Mouse (Mus musculus) limb, embryonic 12.5 days (tissue): ENCODE data around the gene Adgrg3. TPM values are rescaled to one million over a fixed set of nuclear protein-coding genes. Genes with fewer than 3 reads are reported as not detected.

ENCODE experiments used
- ATAC-seq: fragments of 200-750 bp; cut with Nextera tagmentation; 2 replicates; pipeline ENCODE4 v1.8.0; 2017; ENCODE audit warnings: low read depth, moderate TSS enrichment; ENCODE audit not compliant: insufficient number of reproducible peaks, insufficient read depth, low FRiP score, low TSS enrichment
- H3K27ac ChIP-seq: fragments of 300-500 bp; sonication (generic); 2 replicates; pipeline ENCODE4 v1.5.1; 2016; ENCODE audit warnings: mild to moderate bottlenecking, moderate library complexity
- H3K27me3 ChIP-seq: fragments of 300-500 bp; sonication (generic); 2 replicates; pipeline ENCODE4 v1.6.1; 2016; ENCODE audit warnings: mild to moderate bottlenecking, moderate library complexity
- H3K36me3 ChIP-seq: fragments of 300-500 bp; sonication (generic); 2 replicates; pipeline ENCODE4 v1.6.1; 2016; ENCODE audit warnings: mild to moderate bottlenecking, moderate library complexity
- H3K4me1 ChIP-seq: fragments of 300-500 bp; sonication (generic); replicated peaks from 2 replicates; pipeline ENCODE4 v1.6.1; 2016
- H3K4me2 ChIP-seq: fragments of 300-500 bp; sonication (generic); 2 replicates; pipeline ENCODE4 v1.6.1; 2016; ENCODE audit warnings: mild to moderate bottlenecking, moderate library complexity
- H3K4me3 ChIP-seq: fragments of 300-500 bp; sonication (generic); replicated peaks from 2 replicates; pipeline ENCODE4 v1.5.1; 2016; ENCODE audit warnings: mild to moderate bottlenecking
- H3K9ac ChIP-seq: fragments of 300-500 bp; sonication (generic); replicated peaks from 2 replicates; pipeline ENCODE4 v1.6.1; 2016; ENCODE audit warnings: mild to moderate bottlenecking, moderate library complexity
- H3K9me3 ChIP-seq: fragments of 300-500 bp; sonication (generic); 2 replicates; pipeline ENCODE4 v1.6.1; 2016; ENCODE audit warnings: mild to moderate bottlenecking, moderate library complexity
- WGBS: fragments of 180-500 bp; shearing (Covaris S2); methylation state at CpG from one replicate; pipeline ENCODE4 v1.1.7; 2016; 5-methylcytosine and 5-hydroxymethylcytosine counted together
- polyA plus RNA-seq: library from polyadenylated mRNA; unstranded; fragments of >200 nt; fragmentation: Nextera tagmentation; extraction: Ambion mirVana; gene quantifications from 2 replicates; pipeline ENCODE4 v1.2.1, GENCODE M21; 2016

Gene Adgrg3
- polyA plus RNA-seq, 1 experiment from 2014 or later = 2.2 TPM

DNA sequence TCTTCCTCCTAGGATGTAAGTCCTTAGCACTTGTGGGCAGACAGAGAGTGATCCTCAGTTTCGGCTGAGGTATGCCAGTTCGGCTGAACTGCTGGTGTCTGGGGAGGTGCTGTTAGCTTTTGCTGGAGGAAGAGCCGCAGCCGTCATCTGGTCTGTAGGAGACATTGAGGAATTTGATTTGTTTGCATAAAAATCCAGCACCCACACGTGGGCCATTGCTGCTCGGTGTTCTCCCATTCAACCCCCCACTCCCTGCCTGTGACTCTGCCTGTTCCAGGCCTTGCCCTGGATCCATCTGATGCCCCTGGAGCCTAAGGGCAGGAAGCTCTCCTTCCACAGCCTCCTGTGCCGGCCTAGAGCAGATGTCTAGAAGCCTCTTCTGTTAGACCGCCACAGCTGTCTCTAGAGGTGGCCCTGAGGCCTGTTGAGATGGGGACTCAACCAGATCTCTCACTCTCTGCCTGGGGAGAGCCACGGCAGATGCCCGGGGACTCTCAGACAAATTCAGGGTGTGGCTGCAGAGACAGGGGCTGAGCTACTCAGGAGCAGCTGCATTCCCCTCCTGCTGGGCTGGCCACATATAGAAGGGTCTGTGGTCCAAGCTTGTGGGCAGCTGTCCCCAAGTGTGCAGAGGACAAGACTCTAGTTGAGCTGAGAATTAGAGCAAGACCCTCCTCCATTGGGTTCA, 67.4 kb downstream of the Adgrg3 start:
- Histone ChIP-seq H3K9ac (no peak overlapping the region), H3K4me3 (no peak overlapping the region), H3K4me1 (peaks cover 10% of the 10 kb centered on the region), H3K4me2 (no peak overlapping the region), H3K36me3 (peaks cover 63% of the 10 kb centered on the region), H3K27me3 (no peaks in the 10 kb centered on the region), H3K9me3 (no peaks in the 10 kb centered on the region), H3K27ac (no peak overlapping the region)
- WGBS = 84% methylated on average over 10 of the region's 10 CpGs
- no peak for ATAC-seq

DNA sequence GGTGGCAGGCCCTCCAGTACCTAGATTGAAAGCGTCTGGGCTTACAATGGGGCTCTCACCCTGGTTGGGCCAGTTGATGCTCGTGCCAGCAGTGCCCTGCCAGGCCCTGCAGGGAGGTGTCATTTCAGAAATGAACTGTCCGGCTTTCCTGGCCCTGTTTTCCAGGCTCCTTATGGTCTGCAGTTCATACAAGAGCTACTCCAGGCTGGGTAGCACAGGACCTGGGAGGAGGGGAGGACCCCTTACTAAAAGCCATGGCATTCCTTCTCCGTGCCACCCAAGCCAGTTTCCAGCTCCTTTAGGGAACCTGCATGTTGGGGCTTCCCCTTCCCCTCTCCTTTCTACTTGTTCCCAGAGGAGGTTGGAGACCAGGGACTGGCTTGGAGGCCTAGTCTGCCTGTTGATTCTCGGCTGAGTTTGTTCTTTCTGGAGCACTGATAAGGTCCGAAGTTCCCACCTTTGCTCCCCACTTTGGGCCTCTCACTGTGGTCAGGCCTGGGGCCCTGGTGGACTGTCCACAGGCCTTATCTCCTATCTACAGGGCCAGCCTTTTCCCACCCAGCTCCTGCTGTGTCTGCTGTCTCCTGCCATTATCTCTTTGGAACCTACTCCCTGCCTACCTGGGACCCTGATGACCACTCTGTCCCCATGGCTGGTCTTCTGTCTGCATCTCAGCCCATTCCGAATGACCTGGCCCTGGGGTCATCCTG, 68.1 kb downstream of the Adgrg3 start:
- WGBS = 87% methylated on average over 7 of the region's 7 CpGs
- H3K4me3 ChIP-seq = no peak overlapping the region

DNA sequence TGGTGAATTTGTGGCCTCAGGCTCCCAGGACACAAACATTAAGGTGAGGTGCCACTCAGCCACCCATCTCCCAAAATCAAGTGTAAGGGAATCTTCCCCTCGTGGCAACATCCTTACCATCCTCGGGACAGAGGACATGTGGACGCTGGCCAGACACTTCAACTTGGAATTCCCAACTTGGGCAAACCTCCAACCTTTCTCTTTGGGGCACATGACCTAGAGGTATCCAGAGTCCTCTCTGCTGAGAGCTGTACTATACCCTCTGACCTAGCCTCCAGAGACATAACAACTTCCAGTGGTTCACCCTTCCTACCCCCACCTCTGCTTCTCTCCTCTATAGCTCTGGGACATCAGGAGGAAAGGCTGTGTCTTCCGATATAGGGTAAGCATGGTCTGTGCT, 76.1 kb downstream of the Adgrg3 start:
- H3K36me3 ChIP-seq = peaks cover 93% of the 10 kb centered on the region
- H3K9ac ChIP-seq = no peak overlapping the region
- H3K4me1 ChIP-seq = no peaks in the 10 kb centered on the region
- WGBS = 91% methylated on average over 4 of the region's 4 CpGs
- H3K9me3 ChIP-seq = no peaks in the 10 kb centered on the region
- no peak overlapping the region for H3K27ac ChIP-seq
- no peak overlapping the region for H3K4me3 ChIP-seq
- ATAC-seq = no peak
- no peak overlapping the region for H3K4me2 ChIP-seq
- H3K27me3 ChIP-seq = no peaks in the 10 kb centered on the region

More for the DNA sequence above, 68.1 kb downstream of the Adgrg3 start:
- H3K9ac ChIP-seq = no peak overlapping the region; the same call in 1 of the 2 replicates
- no peak overlapping the region for H3K27ac ChIP-seq
- no peak for ATAC-seq
- no peaks in the 10 kb centered on the region for H3K9me3 ChIP-seq
- H3K27me3 ChIP-seq = no peaks in the 10 kb centered on the region
- peaks cover 10% of the 10 kb centered on the region for H3K4me1 ChIP-seq
- peaks cover 70% of the 10 kb centered on the region for H3K36me3 ChIP-seq
- H3K4me2 ChIP-seq = no peak overlapping the region

Other genes starting within 250 kb of the Adgrg3 start
- gene Cx3cl1, start 245.7 kb upstream of the Adgrg3 start, polyA plus RNA-seq = 5.3 and 7.5 TPM in 2 replicates
- gene Ccl17, start 207.2 kb upstream of the Adgrg3 start, polyA plus RNA-seq = not detected in 2 replicates
- gene Coq9, start 179.4 kb upstream of the Adgrg3 start, polyA plus RNA-seq = 61.8 and 64.4 TPM in 2 replicates
- 145 and 156 TPM in 2 replicates for gene Ciapin1, start 179.3 kb upstream of the Adgrg3 start, polyA plus RNA-seq
- 161 and 173 TPM in 2 replicates for gene Polr2c, start 160.2 kb upstream of the Adgrg3 start, polyA plus RNA-seq
- 18.9 and 20.0 TPM in 2 replicates for gene Dok4, start 141.4 kb upstream of the Adgrg3 start, polyA plus RNA-seq
- gene Ccdc102a, start 99.6 kb upstream of the Adgrg3 start, polyA plus RNA-seq = 48.5 and 52.6 TPM in 2 replicates
- 0.23 TPM in 1 of 2 replicates, not detected in the other for gene Adgrg5, start 94.0 kb upstream of the Adgrg3 start, polyA plus RNA-seq
- 7.0 and 7.1 TPM in 2 replicates for gene Adgrg1, start 42.9 kb upstream of the Adgrg3 start, polyA plus RNA-seq
- 0.23 TPM in 1 of 2 replicates, not detected in the other for gene Drc7, start 37.4 kb downstream of the Adgrg3 start, polyA plus RNA-seq
- gene Katnb1, start 63.5 kb downstream of the Adgrg3 start, polyA plus RNA-seq = 26.7 and 27.6 TPM in 2 replicates
- 16.4 and 16.5 TPM in 2 replicates for gene Kifc3, start 185.1 kb downstream of the Adgrg3 start, polyA plus RNA-seq